Mouse (Mus musculus) brain, adult 10 weeks (tissue): Measurements from ENCODE around the gene Hist1h1b. TPM values are rescaled to one million over a fixed set of nuclear protein-coding genes. Genes with fewer than 3 reads are reported as not detected.

ENCODE experiments used
- polyA plus RNA-seq: library from polyadenylated mRNA; stranded (reverse); fragments of 350-450 nt; fragmentation: Illumina TruSeq; extraction: RNeasy Lipid Tissue Mini Kit (QIAGEN cat#74804); gene quantifications from one replicate; pipeline ENCODE4 v1.2.3, GENCODE M21; 2015; ENCODE audit warnings: low read depth, low replicate concordance

Gene Hist1h1b
- polyA plus RNA-seq: not detected

GRCm38 (mm10) chr13:21779767-21780731, at the start of gene Hist1h1b:
TSS of gene Hist1h1b (minus strand) at chr13:21780625.

GRCm38 (mm10) chr13:21811539-21811938, 31.1 kb upstream of the Hist1h1b start, which contains the start of gene Hist1h4m:
TSS of gene Hist1h4m (plus strand) at chr13:21811746.

GRCm38 (mm10) chr13:21810073-21810472, 29.6 kb upstream of the Hist1h1b start, which contains the start of the genes Hist1h2bq and Hist1h2ao:
TSS of gene Hist1h2bq (minus strand) at chr13:21810197.
TSS of gene Hist1h2ao (plus strand) at chr13:21810465.

DNA sequence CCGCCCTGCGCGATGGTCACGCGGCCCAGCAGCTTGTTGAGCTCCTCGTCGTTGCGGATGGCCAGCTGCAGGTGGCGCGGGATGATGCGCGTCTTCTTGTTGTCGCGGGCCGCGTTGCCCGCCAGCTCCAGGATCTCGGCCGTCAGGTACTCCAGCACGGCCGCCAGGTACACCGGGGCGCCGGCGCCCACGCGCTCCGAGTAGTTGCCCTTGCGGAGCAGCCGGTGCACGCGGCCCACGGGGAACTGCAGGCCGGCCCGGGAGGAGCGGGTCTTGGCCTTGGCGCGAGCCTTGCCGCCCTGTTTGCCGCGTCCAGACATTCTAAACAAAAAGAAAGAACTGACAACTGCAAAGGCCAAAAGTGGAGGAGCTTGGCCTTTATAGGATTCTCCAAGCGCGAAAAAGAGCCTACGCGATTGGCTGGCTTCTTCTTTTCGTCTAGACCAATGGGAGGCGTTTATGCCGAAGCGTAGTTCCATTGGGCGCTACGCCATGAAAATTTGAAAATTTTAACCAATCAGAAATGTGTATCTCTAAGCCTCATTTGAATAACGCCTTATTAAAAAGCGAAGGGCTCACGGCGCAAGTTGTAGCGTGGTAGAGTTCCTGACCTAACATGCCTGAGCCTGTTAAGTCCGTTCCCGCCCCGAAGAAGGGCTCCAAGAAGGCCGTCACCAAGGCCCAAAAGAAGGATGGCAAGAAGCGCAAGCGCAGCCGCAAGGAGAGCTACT, 6.6 kb upstream of the Hist1h1b start, which contains the start of the genes Hist1h2an and Hist1h2bp:
Gene Hist1h2an, minus strand, starts transcription at position 320 of the 731 bp plus-strand sequence.
Gene Hist1h2bp, plus strand, starts transcription at position 563 of the 731 bp plus-strand sequence.

DNA sequence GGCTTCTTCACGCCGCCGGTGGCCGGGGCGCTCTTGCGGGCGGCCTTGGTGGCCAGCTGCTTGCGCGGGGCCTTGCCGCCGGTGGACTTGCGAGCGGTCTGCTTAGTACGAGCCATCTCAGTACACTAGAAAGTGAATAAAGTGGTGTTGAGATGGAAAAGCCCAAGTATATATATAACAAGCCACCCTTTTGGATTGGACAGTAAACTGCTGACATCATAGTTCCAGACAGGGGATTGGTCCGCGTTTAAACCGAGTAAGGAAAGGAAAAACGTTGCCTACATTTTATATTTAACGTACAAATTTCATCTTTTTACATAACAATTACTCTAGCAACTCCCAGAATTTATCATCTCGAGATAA, 2.8 kb upstream of the Hist1h1b start, which contains the start of gene Hist1h3i:
Gene Hist1h3i, minus strand, starts transcription at position 116 of the 363 bp plus-strand sequence.

GRCm38 (mm10) chr13:21753524-21754285, 26.7 kb downstream of the Hist1h1b start, which contains the start of the genes Hist1h2ak and Hist1h2bn:
TSS of gene Hist1h2ak (minus strand) at chr13:21753827.
TSS of gene Hist1h2bn (plus strand) at chr13:21754123.

GRCm38 (mm10) chr13:21750159-21751017, 30.0 kb downstream of the Hist1h1b start, which contains the start of gene Hist1h4k:
TSS of gene Hist1h4k (minus strand) at chr13:21750505.

DNA sequence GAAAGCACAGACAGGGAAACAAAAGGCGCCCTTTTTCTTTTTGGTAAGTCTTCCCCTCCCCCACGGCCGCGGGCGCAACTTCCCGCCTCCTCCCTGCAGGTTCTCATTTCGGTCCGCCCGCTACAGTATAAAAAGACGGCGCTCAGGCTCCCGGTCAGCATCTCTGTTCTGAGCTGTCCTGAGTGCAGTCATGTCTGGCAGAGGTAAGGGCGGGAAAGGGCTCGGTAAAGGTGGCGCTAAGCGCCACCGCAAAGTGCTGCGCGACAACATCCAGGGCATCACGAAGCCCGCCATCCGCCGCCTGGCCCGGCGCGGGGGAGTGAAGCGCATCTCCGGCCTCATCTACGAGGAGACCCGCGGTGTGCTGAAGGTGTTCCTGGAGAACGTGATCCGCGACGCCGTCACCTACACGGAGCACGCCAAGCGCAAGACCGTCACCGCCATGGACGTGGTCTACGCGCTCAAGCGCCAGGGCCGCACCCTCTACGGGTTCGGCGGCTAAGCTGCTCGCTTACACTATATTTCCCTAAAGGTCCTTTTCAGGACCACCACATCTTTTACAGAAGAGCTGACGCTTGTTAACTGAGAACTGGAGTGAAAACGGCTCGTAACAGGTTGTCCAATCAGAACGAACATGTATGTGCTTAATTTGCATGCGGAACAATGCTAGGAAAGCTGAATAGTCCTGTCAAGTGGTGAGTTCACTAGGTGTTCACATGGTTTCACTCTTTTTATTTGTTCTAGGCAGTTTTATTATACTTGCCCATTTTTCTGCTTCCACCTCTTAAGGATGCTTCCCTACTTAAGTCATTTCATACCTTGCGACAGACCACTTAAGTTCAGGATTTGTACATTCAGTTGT, 45.3 kb downstream of the Hist1h1b start, which contains the start of gene Hist1h4j:
Gene Hist1h4j, plus strand, starts transcription at position 159 of the 862 bp plus-strand sequence.

Other genes starting within 250 kb of the Hist1h1b start
- gene Zkscan8, start 249.5 kb downstream of the Hist1h1b start, polyA plus RNA-seq: 8.6 TPM
- not detected for gene Olfr1366, start 237.8 kb downstream of the Hist1h1b start, polyA plus RNA-seq
- not detected for gene Olfr1535, start 220.7 kb downstream of the Hist1h1b start, polyA plus RNA-seq
- not detected for gene Olfr1364, start 198.9 kb downstream of the Hist1h1b start, polyA plus RNA-seq
- not detected for gene Olfr1362, start 166.6 kb downstream of the Hist1h1b start, polyA plus RNA-seq
- gene Olfr11, start 138.1 kb downstream of the Hist1h1b start, polyA plus RNA-seq: not detected
- not detected for gene Olfr1361, start 117.2 kb downstream of the Hist1h1b start, polyA plus RNA-seq
- gene Olfr1360, start 103.2 kb downstream of the Hist1h1b start, polyA plus RNA-seq: not detected
- gene Olfr1359, start 82.5 kb downstream of the Hist1h1b start, polyA plus RNA-seq: not detected
- gene Hist1h2bl, start 64.5 kb downstream of the Hist1h1b start, polyA plus RNA-seq: not detected
- gene Hist1h2ai, start 64.2 kb downstream of the Hist1h1b start, polyA plus RNA-seq: not detected
- not detected for gene Hist1h3h, start 63.0 kb downstream of the Hist1h1b start, polyA plus RNA-seq
- not detected for gene Hist1h2bm, start 58.6 kb downstream of the Hist1h1b start, polyA plus RNA-seq
- gene Hist1h4j, start 45.6 kb downstream of the Hist1h1b start, polyA plus RNA-seq: 1.7 TPM
- 4.7 TPM for gene Hist1h4k, start 30.1 kb downstream of the Hist1h1b start, polyA plus RNA-seq
- gene Hist1h2ak, start 26.8 kb downstream of the Hist1h1b start, polyA plus RNA-seq: not detected
- gene Hist1h2bn, start 26.5 kb downstream of the Hist1h1b start, polyA plus RNA-seq: not detected
- not detected for gene Hist1h3i, start 2.7 kb upstream of the Hist1h1b start, polyA plus RNA-seq
- gene Hist1h2an, start 6.6 kb upstream of the Hist1h1b start, polyA plus RNA-seq: not detected
- not detected for gene Hist1h2bp, start 6.8 kb upstream of the Hist1h1b start, polyA plus RNA-seq
- gene Hist1h2bq, start 29.6 kb upstream of the Hist1h1b start, polyA plus RNA-seq: not detected
- gene Hist1h2ao, start 29.8 kb upstream of the Hist1h1b start, polyA plus RNA-seq: not detected
- gene Hist1h4m, start 31.1 kb upstream of the Hist1h1b start, polyA plus RNA-seq: 3.7 TPM
- gene Hist1h4n, start 51.6 kb upstream of the Hist1h1b start, polyA plus RNA-seq: not detected
- gene Hist1h2ap, start 52.9 kb upstream of the Hist1h1b start, polyA plus RNA-seq: not detected
- gene Hist1h2br, start 53.1 kb upstream of the Hist1h1b start, polyA plus RNA-seq: 0.58 TPM
- gene Zfp184, start 164.5 kb upstream of the Hist1h1b start, polyA plus RNA-seq: 5.2 TPM
- gene Pom121l2, start 200.6 kb upstream of the Hist1h1b start, polyA plus RNA-seq: not detected
- 1.8 TPM for gene Prss16, start 229.1 kb upstream of the Hist1h1b start, polyA plus RNA-seq